Mouse (Mus musculus): ENCODE data around the gene Cd28.

Gene Cd28

GRCm38 (mm10) chr1:60716567-60716966 is at the start of gene Cd28:
Cd28 (plus strand) TSS chr1:60716800.
- DNase-seq: no peak

- DNase-seq: no peak
These were observed 48.6 kb upstream of the Cd28 start for GRCm38 (mm10) chr1:60667873-60668616.

- no peak for DNase-seq
These were observed 47.6 kb upstream of the Cd28 start for GRCm38 (mm10) chr1:60669048-60669447.

GRCm38 (mm10) chr1:60669664-60670063 is 46.9 kb upstream of the Cd28 start:
- no peak for DNase-seq

GRCm38 (mm10) chr1:60670172-60670571 is 46.4 kb upstream of the Cd28 start:
- DNase-seq: no peak

- no peak for DNase-seq
These were observed 32.8 kb upstream of the Cd28 start for GRCm38 (mm10) chr1:60683766-60684165.

GRCm38 (mm10) chr1:60696115-60696895 is 20.3 kb upstream of the Cd28 start:
- no peak for DNase-seq

- peak; percentile 28 for DNase-seq
These were observed 14.0 kb upstream of the Cd28 start for GRCm38 (mm10) chr1:60702641-60703040.

GRCm38 (mm10) chr1:60713238-60713637 is 3.4 kb upstream of the Cd28 start:
- DNase-seq: no peak

- DNase-seq: no peak
These were observed 876 bp upstream of the Cd28 start for GRCm38 (mm10) chr1:60715651-60716196.

GRCm38 (mm10) chr1:60718580-60718979 is 2.0 kb downstream of the Cd28 start:
- DNase-seq: no peak

- DNase-seq: no peak
These were observed 7.0 kb downstream of the Cd28 start for GRCm38 (mm10) chr1:60723555-60723954.

- DNase-seq: no peak
These were observed 15.3 kb downstream of the Cd28 start for GRCm38 (mm10) chr1:60731940-60732339.

GRCm38 (mm10) chr1:60735072-60735907 is 18.7 kb downstream of the Cd28 start:
- DNase-seq: no peak

GRCm38 (mm10) chr1:60735908-60736280 is 19.3 kb downstream of the Cd28 start:
- DNase-seq: no peak

GRCm38 (mm10) chr1:60744266-60744665 is 27.7 kb downstream of the Cd28 start:
- DNase-seq: no peak

- peak; percentile 44 for DNase-seq
These were observed 29.1 kb downstream of the Cd28 start for GRCm38 (mm10) chr1:60745664-60746063.

- peak; percentile 84 for DNase-seq
These were observed 29.6 kb downstream of the Cd28 start for GRCm38 (mm10) chr1:60746153-60746552.

- DNase-seq: no peak
These were observed 30.3 kb downstream of the Cd28 start for GRCm38 (mm10) chr1:60746856-60747255.

GRCm38 (mm10) chr1:60748286-60748685 is 31.7 kb downstream of the Cd28 start:
- DNase-seq: no peak

- DNase-seq: no peak
These were observed 32.3 kb downstream of the Cd28 start for GRCm38 (mm10) chr1:60748936-60749335.

- no peak for DNase-seq
These were observed 32.8 kb downstream of the Cd28 start for GRCm38 (mm10) chr1:60749346-60749840.
